Mouse (Mus musculus) limb, embryonic 14.5 days (tissue): Measurements from ENCODE around the gene Zfand2a. TPM values are rescaled to one million over a fixed set of nuclear protein-coding genes. Genes with fewer than 3 reads are reported as not detected.

ENCODE experiments used
- ATAC-seq: fragments of 200-750 bp; cut with Nextera tagmentation; 2 replicates; pipeline ENCODE4 v1.8.0; 2017; ENCODE audit warnings: low read depth, moderate number of reproducible peaks, moderate TSS enrichment; ENCODE audit not compliant: low FRiP score
- DNase-seq: peaks from one replicate; pipeline ENCODE4 v3.0.0-alpha.2; 2015; ENCODE audit warnings: low spot score
- H3K27ac ChIP-seq: fragments of 300-500 bp; sonication (generic); replicated peaks from 2 replicates; pipeline ENCODE4 v1.5.1; 2014; ENCODE audit warnings: low read depth, mild to moderate bottlenecking, low read length, moderate library complexity, mixed read lengths
- H3K27me3 ChIP-seq: fragments of 300-500 bp; sonication (generic); 2 replicates; pipeline ENCODE4 v1.6.1; 2014; ENCODE audit warnings: low read length, mixed read lengths; ENCODE audit not compliant: control insufficient read depth, insufficient read depth
- H3K36me3 ChIP-seq: fragments of 300-500 bp; sonication (generic); 2 replicates; pipeline ENCODE4 v1.6.1; 2014; ENCODE audit warnings: mild to moderate bottlenecking, low read length, moderate library complexity, mixed read lengths; ENCODE audit not compliant: control insufficient read depth, insufficient read depth
- H3K4me1 ChIP-seq: fragments of 300-500 bp; sonication (generic); 2 replicates; pipeline ENCODE4 v1.6.1; 2014; ENCODE audit warnings: antibody characterized with exemption, low read length, mixed read lengths; ENCODE audit not compliant: control insufficient read depth, insufficient read depth
- H3K4me2 ChIP-seq: fragments of 300-500 bp; sonication (generic); replicated peaks from 2 replicates; pipeline ENCODE4 v1.6.1; 2014; ENCODE audit warnings: low read depth, mild to moderate bottlenecking, low read length, moderate library complexity; ENCODE audit not compliant: severe bottlenecking
- H3K4me3 ChIP-seq: fragments of 300-500 bp; sonication (generic); replicated peaks from 2 replicates; pipeline ENCODE4 v1.5.1; 2014; ENCODE audit warnings: low read length
- H3K9ac ChIP-seq: fragments of 300-500 bp; sonication (generic); 2 replicates; pipeline ENCODE4 v1.6.1; 2014; ENCODE audit warnings: mild to moderate bottlenecking, low read depth, low read length, moderate library complexity; ENCODE audit not compliant: severe bottlenecking
- H3K9me3 ChIP-seq: fragments of 300-500 bp; sonication (generic); 2 replicates; pipeline ENCODE4 v1.6.1; 2016; ENCODE audit warnings: low read length; ENCODE audit not compliant: control insufficient read depth
- POLR2A ChIP-seq: fragments of 200-500 bp; IDR thresholded peaks from 2 replicates; pipeline ENCODE4 v1.8.0; 2012; ENCODE audit warnings: inconsistent platforms, mild to moderate bottlenecking, moderate library complexity, borderline replicate concordance; ENCODE audit not compliant: insufficient read depth, insufficient read length; ENCODE audit errors: extremely low read depth
- WGBS: fragments of 180-500 bp; shearing (Covaris S2); extraction: QIAGEN DNeasy Blood & Tissue Kit; methylation state at CpG from one replicate; pipeline ENCODE4 v1.1.7; 2014; 5-methylcytosine and 5-hydroxymethylcytosine counted together
- polyA plus RNA-seq, 2 experiments: library from polyadenylated mRNA; depleted of rRNA in 1 of 2; stranded (reverse) in 1 of 2; unstranded in 1 of 2; fragments of >200 nt; fragmentation: Nextera tagmentation in 1 of 2; extraction: Ambion mirVana in 1 of 2; gene quantifications; 2 replicates each; pipeline versions ENCODE4 v1.2.1 to v1.2.3; 2012 to 2014

Zfand2a gene
- polyA plus RNA-seq, 2 experiments: 6.2 to 16.4 TPM

DNA sequence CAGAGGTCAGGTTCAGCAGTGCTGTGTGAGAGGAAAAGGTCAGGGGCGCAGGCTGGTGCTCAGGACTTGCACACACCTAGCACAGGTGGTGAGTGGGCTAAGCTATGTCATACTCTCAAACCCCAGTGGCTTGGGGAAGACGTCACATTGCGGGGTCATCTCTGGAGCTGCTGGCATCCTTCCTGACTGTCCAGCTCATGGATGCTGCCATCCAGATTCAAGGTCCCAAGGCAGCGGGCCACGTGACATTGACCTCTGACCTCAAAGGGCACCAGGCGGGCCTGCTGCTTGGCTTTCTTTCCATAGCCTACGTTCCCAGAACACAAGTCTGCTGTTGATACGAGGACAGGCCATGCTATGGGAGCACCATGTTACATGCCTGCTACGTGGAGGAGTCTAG lies 57.3 kb downstream of the Zfand2a start:
- ATAC-seq (no peak), DNase-seq (no peak)
- no peak for TF ChIP-seq POLR2A
- H3K36me3 ChIP-seq: no peaks in the 10 kb centered on the region; the same call in 1 of the 2 replicates
- no peaks in the 10 kb centered on the region for H3K9me3 ChIP-seq
- H3K9ac ChIP-seq: no peak overlapping the region
- no peak overlapping the region for H3K27ac ChIP-seq
- H3K4me2 ChIP-seq: no peak overlapping the region
- H3K27me3 ChIP-seq: no peaks in the 10 kb centered on the region
- peaks cover 36% of the 10 kb centered on the region for H3K4me1 ChIP-seq
- 88% methylated on average over 9 of the region's 9 CpGs for WGBS
- no peak overlapping the region for H3K4me3 ChIP-seq

DNA sequence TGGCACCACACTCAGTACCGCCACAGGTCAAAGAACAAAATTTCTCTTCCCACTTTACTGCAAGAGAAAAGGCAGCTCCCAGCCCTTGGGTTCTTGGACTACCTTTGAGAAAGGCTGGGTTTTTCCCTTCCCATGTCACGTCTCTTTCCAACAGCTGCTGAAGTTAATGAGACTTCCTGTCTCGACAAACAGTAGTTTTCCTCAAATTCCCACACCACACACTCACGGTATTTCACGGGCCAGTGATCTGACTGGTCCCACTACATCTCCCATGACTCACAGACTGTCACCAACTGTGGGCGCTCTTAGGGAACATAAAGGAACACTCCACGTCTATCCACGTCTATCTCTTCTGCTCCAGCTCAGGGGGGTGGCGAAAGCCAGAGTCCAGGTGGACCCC lies 59.2 kb downstream of the Zfand2a start:
- Histone ChIP-seq H3K36me3 (no peaks in the 10 kb centered on the region; the same call in 1 of the 2 replicates), H3K4me3 (no peak overlapping the region), H3K9ac (no peak overlapping the region), H3K4me2 (no peak overlapping the region), H3K27me3 (no peaks in the 10 kb centered on the region), H3K9me3 (no peaks in the 10 kb centered on the region), H3K27ac (no peak overlapping the region), H3K4me1 (peaks cover 37% of the 10 kb centered on the region)
- no peak for ATAC-seq
- TF ChIP-seq POLR2A: no peak
- DNase-seq: no peak
- 56% methylated on average over 9 of the region's 9 CpGs for WGBS

DNA sequence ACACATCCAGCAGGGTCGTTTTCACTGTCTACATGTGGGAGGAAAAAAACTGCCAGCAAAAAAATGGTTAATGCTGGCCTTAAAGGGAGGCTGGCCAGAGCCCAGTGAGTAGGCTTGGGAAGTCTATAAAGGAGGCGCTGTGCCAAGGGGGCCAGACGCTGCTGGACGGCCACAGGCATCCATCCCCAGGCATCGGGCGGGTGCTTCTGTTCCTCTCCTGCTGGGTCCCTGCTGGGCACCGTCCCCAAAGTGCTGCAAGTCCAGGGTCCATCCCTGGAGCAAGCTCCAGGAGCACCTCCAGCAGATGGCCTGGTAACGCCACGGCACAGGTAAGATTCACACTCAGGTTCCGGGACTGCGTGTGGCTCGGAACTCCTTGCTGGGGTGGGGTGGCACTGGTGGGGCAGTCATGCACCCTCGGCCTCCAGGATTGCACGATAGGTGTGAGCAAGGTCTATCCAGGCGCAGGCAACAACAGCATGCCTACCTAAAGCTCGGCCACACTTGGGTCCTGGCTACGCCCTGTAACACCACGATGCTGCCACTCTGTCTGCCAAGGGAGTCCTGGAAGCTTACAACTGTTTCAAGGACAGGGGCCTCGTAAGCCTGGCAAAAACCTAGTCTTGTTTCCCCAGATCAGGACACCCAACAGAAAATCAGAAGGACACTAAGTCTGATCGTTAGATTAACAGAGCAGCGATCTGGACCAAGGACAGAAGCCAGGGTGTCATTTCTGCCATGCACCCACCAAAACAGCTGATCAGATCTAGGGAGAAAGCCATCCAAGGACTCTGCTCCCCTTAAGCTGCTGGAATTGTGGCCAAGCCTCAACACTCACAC lies 61.1 kb downstream of the Zfand2a start, which contains the start of gene Gper1:
TSS of gene Gper1 (plus strand) at position 126 of the 840 bp plus-strand sequence.
- Histone ChIP-seq H3K27me3 (no peaks in the 10 kb centered on the region), H3K36me3 (no peaks in the 10 kb centered on the region; the same call in 1 of the 2 replicates), H3K4me1 (peaks cover 30% of the 10 kb centered on the region), H3K27ac (0 out of 2 replicates have a peak within 1 kb of the TSS, but pooled peaks have one; percentile 55), H3K9me3 (no peaks in the 10 kb centered on the region), H3K4me2 (peak within 1 kb of the TSS; percentile 43), H3K9ac (peak within 1 kb of the TSS; percentile 52), H3K4me3 (peak within 1 kb of the TSS; percentile 35)
- ATAC-seq (no peak; the same call in 1 of the 2 replicates), DNase-seq (peak; percentile 68)
- TF ChIP-seq POLR2A: no peak
- 44% methylated on average over 21 of the region's 21 CpGs for WGBS

Other genes starting within 250 kb of the Zfand2a start
- gene Get4, start 232.2 kb downstream of the Zfand2a start, polyA plus RNA-seq (2012; rRNA removed): 136 and 149 TPM in 2 replicates
- 152 and 154 TPM in 2 replicates for gene Get4, start 232.2 kb downstream of the Zfand2a start, polyA plus RNA-seq (2014; fragmentation: Nextera tagmentation; extraction: Ambion mirVana)
- gene Adap1, start 158.9 kb downstream of the Zfand2a start, polyA plus RNA-seq (2012; rRNA removed): 2.5 and 2.9 TPM in 2 replicates
- gene Adap1, start 158.9 kb downstream of the Zfand2a start, polyA plus RNA-seq (2014; fragmentation: Nextera tagmentation; extraction: Ambion mirVana): 1.7 and 2.7 TPM in 2 replicates
- 77.8 and 90.6 TPM in 2 replicates for gene Cox19, start 133.1 kb downstream of the Zfand2a start, polyA plus RNA-seq (2012; rRNA removed)
- gene Cox19, start 133.1 kb downstream of the Zfand2a start, polyA plus RNA-seq (2014; fragmentation: Nextera tagmentation; extraction: Ambion mirVana): 108 and 111 TPM in 2 replicates
- gene Cyp2w1, start 131.9 kb downstream of the Zfand2a start, polyA plus RNA-seq (2012; rRNA removed): 29.3 and 36.2 TPM in 2 replicates
- 19.6 and 20.7 TPM in 2 replicates for gene Cyp2w1, start 131.9 kb downstream of the Zfand2a start, polyA plus RNA-seq (2014; fragmentation: Nextera tagmentation; extraction: Ambion mirVana)
- gene Gpr146, start 106.9 kb downstream of the Zfand2a start, polyA plus RNA-seq (2012; rRNA removed): 1.9 and 2.4 TPM in 2 replicates
- 2.3 and 2.5 TPM in 2 replicates for gene Gpr146, start 106.9 kb downstream of the Zfand2a start, polyA plus RNA-seq (2014; fragmentation: Nextera tagmentation; extraction: Ambion mirVana)
- gene C130050O18Rik, start 79.3 kb downstream of the Zfand2a start, polyA plus RNA-seq (2012; rRNA removed): 9.1 and 10.6 TPM in 2 replicates
- 6.4 and 7.5 TPM in 2 replicates for gene C130050O18Rik, start 79.3 kb downstream of the Zfand2a start, polyA plus RNA-seq (2014; fragmentation: Nextera tagmentation; extraction: Ambion mirVana)
- 4.7 and 5.7 TPM in 2 replicates for gene Gper1, start 61.4 kb downstream of the Zfand2a start, polyA plus RNA-seq (2012; rRNA removed)
- gene Gper1, start 61.4 kb downstream of the Zfand2a start, polyA plus RNA-seq (2014; fragmentation: Nextera tagmentation; extraction: Ambion mirVana): 6.4 and 6.7 TPM in 2 replicates
- 23.2 and 25.2 TPM in 2 replicates for gene 3110082I17Rik, start 24.0 kb downstream of the Zfand2a start, polyA plus RNA-seq (2012; rRNA removed)
- gene 3110082I17Rik, start 24.0 kb downstream of the Zfand2a start, polyA plus RNA-seq (2014; fragmentation: Nextera tagmentation; extraction: Ambion mirVana): 27.9 and 29.9 TPM in 2 replicates
- 0.20 TPM in 2 replicates for gene Uncx, start 58.9 kb upstream of the Zfand2a start, polyA plus RNA-seq (2012; rRNA removed)
- 0.07 and 0.12 TPM in 2 replicates for gene Uncx, start 58.9 kb upstream of the Zfand2a start, polyA plus RNA-seq (2014; fragmentation: Nextera tagmentation; extraction: Ambion mirVana)